Mouse (Mus musculus) cerebellum, postnatal 10 days (tissue): ENCODE results near the gene Slc12a8.
A peak's percentile ranks its signal among the peaks of the same experiment; 100 is the strongest.

Source experiments
- DNase-seq, 2 experiments: peaks; one replicate each; pipeline ENCODE4 v3.0.0; 2021; ENCODE audit warnings: mixed read lengths in 2 of 2

Gene Slc12a8

GRCm38 (mm10) chr16:33584455-33585082 is 67.4 kb downstream of the Slc12a8 start:
- DNase-seq, result no peak

- DNase-seq, result no peak
These were observed 67.9 kb downstream of the Slc12a8 start for GRCm38 (mm10) chr16:33585083-33585460.

DNA sequence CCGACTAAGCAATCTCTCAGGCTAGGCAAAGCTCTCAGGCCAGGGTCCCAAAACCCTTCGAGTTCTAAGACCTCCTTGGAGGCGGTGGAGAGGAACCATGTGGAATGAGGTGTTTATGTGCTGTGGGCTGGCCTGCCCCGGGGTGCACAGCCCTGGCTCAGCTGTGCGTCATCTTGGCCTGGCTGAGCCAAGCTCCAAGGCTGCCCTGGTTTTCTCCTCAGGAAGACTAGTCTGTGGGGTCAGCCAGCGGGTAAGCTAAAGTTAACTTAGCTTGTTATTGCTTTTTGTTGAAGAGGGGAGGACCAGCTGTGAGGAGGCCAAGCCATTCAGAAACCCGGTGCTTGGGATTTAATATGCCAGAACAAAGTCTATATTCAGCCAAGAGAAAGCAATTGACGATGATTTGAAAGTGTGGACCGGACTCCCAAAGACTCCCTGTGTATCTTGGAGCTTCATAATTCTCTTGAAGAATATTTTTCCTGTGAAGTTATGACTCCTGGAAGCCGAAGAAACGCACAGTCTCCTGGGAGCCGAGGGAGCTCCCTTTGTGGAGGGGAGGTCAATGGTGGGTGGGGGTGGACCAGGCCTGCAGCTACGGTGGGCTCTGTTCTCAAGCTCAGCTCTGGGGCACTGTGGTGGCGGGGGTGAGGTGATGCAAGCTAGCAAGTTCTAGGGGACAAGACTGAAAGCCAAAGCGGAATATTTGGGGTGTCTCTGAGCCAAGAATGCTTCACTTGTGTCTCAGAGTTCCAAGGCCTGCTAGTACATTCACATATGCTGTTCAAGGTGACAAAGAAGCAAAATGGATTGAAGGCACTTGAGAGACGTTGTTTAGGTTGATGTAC is 70.4 kb downstream of the Slc12a8 start:
- no peak for DNase-seq

GRCm38 (mm10) chr16:33588845-33589244 is 71.7 kb downstream of the Slc12a8 start:
- DNase-seq, result no peak

DNA sequence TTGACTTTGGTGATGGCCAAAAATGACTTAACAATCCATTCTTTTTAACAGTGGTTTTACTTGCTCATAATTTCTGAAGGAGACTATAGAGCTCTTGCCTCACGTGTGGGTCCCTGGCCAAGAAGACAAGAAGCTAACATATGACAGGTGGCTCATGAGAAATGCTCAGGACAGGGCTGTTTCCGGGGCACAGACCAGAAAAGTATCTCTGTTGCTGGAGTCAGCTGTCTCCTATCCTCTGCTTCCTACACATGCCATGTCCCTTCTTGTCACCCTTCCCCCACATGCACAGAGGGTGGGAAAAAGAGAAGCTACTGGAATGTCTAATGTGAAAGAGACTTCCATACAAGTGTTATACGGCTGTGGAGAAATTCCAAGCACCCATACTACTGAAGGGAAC is 73.3 kb downstream of the Slc12a8 start:
- no peak for DNase-seq

DNA sequence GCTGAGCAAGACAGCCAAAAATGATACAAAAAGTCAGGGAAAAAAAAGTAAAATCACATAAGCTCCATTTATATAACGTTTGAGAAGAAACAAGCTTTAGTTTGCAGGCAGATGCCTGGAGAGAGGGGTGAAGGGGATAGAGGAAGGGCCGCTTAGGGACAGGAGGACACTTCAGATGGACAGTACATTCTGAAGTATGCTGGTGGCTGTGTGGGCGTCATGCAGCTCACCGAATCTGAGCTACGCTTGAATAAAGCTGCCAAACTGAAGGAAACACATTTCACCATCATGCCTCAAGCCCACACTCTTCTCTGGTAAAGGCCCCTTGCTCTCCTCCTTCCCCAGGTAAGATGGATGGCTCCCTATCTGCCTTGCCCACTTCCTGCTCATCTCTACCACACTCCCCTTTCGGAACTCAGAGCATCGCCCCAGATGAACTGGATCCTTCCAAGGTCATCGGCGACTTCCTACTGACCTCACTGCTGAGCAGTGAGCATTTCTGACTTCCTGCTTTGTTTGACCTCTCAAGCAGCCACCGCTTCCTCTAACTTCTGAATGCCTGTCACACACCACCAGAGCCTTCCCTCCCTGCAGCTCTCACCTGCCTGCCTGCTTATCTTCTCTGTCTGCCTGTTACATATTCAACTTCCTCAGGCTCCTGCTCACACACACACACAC is 74.4 kb downstream of the Slc12a8 start:
- no peak for DNase-seq

DNA sequence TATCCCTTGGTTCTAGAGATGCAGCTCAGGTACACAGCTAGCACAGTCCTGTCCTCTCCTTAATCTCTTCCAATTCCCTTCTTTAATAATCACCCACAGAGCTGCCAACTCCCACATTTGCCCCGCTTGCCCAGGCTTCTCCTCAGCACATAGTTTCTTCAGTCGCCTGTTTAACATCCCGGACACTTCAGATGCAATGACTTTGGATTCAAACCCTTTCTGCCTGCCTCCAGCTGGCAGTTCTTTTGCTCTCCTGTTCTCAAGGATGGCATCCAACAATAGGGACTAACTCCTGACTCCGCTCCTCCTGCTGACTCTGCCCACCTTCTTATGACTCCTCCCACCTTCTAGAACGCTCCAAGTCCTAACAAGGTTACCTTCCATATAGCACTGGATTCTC is 75.2 kb downstream of the Slc12a8 start:
- DNase-seq, result no peak

DNA sequence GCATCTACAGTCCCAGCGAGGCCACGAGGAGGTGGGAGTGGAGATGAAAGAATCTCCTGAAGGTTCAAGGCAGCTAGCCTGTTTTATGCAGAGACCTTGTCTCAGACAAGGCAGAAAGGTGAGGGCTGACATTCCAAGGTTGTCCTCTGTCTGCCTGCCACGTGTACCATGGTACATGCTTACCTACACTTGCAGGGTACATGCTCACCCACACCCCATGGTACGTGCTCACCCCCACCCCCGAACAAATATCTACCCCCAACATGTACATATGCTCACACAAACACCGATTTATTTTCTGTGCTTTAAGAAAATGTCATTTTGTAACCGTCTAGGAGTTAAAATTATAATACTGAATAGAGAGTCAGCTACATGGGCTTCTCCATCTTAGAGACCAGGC is 76.3 kb downstream of the Slc12a8 start:
- DNase-seq, result no peak

DNA sequence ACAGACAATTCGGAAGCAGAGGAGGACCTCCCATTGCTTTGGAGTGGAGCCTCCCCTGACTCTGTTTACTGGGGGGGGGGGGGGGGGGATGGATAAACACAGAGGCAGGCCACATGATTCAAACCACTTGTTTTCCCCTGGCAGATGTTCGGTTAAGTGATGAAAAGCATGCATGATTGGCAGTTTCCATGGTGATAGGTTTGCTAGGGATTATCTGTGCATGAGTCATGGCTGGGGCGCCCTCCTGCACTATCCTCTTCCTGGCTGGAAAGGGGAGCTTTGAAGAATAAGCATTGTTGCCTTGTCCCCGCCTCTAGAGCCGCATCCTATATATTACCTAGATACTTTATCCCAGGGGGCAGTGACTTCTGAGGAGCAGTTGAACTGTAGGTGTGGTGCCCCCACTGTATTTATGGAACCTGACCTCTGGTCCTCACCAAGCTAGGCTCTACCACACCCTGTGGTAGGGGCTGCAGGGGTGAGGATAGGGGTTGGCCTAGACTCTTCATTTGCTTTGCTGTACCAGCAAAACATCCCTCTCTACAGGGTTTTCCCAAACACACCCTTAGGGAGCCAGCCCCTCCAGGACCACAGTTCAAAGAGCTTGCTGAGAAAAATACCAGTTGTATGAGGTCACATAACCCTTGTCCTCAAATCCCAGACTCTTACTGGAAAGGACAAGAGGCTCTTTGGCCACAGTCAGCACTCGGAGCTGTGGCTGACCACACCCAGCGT is 77.1 kb downstream of the Slc12a8 start:
- DNase-seq, result peak in 1 of 2 experiments; percentile 45

- no peak for DNase-seq
These were observed 78.2 kb downstream of the Slc12a8 start for GRCm38 (mm10) chr16:33595235-33595769.

DNA sequence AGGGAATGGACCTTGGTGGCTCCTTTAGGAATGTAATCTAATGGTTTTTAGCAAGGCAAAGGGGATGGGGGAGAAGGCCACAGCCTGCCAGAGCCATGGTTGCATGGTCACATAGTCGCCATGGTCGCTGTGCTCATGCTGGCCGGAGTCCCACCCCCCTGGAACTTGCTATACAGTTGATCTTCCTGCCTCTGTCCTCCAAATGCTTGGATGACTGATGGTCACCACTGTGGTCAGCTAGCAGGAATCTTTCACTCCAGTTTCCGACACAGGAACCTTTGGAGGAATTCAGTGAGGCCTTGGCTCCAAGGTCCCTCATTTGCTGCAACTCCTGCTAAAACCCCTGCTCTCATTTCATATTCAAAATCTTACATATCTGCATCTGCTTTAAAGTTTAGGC is 79.1 kb downstream of the Slc12a8 start:
- no peak for DNase-seq

DNA sequence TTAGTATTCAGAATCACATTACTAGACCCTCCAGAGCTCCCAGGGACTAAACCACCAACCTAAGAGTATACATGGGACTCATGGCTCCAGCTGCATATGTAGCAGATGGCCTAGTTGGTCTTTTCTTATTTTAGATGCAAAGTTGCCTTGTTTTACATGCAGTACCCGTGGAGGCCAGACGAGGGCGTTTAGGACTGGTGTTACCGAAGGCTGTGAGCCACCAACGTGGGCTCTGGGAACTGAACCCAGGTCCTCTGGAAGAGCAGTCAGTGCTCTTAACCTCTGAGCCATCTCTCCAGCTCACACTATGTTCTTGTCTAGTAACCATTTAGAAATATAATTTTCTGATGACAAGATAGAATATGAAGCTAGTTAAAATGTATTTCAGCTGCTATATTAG is 83.1 kb downstream of the Slc12a8 start:
- no peak for DNase-seq

DNA sequence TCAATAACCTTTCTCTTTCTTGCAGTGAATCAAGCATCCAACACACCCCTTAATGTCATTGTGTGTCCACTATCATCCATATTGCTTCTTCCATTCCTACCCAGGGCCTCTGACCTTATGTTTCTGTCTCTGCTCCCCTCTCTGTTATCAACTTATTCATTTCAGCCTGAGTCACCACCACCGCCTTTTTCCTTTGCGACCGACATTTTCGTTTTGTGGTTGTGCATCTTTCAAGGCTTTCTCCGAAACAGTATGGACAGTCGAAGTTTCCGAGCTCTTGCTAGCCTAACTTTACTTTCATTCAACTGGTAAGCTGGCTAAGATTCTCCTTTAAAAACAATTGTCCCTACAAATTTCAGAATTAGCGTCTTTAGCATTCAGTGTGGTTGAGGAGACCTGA is 84.2 kb downstream of the Slc12a8 start:
- no peak for DNase-seq

GRCm38 (mm10) chr16:33605647-33606596 is 88.8 kb downstream of the Slc12a8 start:
- peak; percentile 87 to 91 for DNase-seq

DNA sequence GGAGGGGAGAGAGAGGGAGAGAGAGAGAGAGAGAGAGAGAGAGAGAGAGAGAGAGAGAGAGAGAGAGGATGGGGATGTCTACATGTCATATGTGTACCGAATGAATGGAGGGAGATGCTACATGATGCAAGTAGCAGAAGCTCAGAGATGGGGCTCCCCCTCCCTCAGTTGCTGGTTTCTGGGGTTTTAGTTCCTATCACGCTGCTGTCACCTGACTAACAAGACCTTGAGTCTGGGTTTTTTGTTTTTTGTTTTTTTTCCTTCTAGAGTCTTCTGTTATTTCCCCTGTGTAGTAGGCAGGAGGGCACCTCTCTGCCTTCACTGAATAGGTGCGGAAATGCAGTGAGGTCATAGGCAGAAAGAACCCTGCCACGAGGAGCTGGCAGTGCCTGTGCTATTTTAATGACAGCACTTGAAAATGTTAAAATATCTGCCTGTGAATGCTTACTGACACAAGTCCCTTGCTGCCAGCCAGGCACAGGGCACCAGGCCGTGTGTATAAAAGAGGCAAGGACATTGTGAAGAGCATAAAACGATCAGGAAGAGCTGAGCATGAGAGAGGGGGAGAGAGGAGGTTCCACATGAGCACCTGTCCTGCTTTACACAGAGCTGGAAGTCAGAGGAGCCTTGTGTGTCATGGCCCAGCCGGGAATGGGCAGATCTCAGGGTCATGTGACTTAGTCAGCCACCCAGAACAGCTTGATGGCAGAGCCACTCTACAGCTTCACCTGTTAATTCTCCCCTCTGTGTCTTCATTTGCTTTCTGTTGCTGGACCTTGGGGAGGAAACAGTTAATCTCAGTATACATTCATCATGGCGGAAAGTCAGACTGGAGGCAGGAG is 89.8 kb downstream of the Slc12a8 start:
- DNase-seq, result peak; percentile 47 to 58

DNA sequence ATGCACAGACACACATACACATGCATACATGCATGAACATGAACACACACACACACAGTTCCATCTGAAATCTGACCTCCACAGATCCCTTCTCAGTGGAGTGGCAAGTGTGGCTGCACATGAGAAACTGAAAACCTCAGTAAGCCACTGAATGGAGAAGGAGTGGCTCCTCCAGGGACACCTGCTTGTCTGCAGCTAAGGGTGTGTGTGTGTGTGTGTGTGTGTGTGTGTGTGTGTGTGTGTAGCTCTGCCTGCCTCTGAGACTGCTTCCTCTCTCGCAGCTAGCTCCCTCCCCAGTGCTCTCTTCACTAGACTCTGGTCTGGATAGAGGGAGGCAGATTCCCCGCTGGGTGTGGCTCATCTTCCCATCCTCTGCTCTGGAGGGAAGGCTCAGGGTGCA is 92.4 kb downstream of the Slc12a8 start:
- no peak for DNase-seq

GRCm38 (mm10) chr16:33610466-33610865 is 93.3 kb downstream of the Slc12a8 start:
- DNase-seq, result no peak

DNA sequence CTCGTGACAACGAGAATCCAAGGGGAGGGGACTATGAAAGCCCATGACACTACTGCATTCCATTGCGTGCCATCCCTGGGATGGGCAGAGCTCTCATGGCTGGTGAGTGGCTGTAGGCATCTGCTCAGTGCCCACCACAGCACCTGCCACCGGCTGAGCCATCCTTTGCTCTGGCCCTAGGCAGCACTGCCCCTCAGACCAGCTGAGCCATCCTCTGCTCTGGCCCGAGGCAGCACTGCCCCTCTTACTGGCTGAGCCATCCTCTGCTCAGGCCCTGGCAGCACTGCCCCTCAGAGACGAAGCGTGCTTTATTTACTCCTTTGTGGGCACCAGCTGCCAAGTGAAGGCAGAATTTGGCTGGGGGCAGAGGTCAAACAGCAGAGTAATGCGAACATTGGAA is 94.2 kb downstream of the Slc12a8 start:
- peak; percentile 62 to 66 for DNase-seq

GRCm38 (mm10) chr16:33612056-33612770 is 95.1 kb downstream of the Slc12a8 start:
- DNase-seq, result peak; percentile 92

- DNase-seq, result no peak
These were observed 98.9 kb downstream of the Slc12a8 start for GRCm38 (mm10) chr16:33615986-33616385.
